Mouse (Mus musculus): ENCODE results near the gene Olfr585.

Gene Olfr585

GRCm38 (mm10) chr7:103097420-103097819 lies at the start of gene Olfr585:
Gene Olfr585 (plus strand): TSS chr7:103097720.
- no peak for DNase-seq

GRCm38 (mm10) chr7:103051000-103051399 lies 46.5 kb upstream of the Olfr585 start, which contains the start of gene Olfr583:
Gene Olfr583 (plus strand): TSS chr7:103051300.
- DNase-seq, result no peak

GRCm38 (mm10) chr7:103081585-103081984 lies 15.9 kb upstream of the Olfr585 start, which contains the start of gene Olfr584:
Gene Olfr584 (plus strand): TSS chr7:103081885.
- DNase-seq, result no peak

GRCm38 (mm10) chr7:103119406-103119805 lies 21.9 kb downstream of the Olfr585 start:
- no peak for DNase-seq

- DNase-seq, result no peak
Observed at GRCm38 (mm10) chr7:103125538-103125937, 28.0 kb downstream of the Olfr585 start, which contains the start of gene Olfr586. Gene Olfr586 (minus strand): TSS chr7:103125638.

GRCm38 (mm10) chr7:103140579-103140978 lies 43.1 kb downstream of the Olfr585 start, which contains the start of gene Olfr588-ps1:
Gene Olfr588-ps1 (plus strand): TSS chr7:103140879.
- no peak for DNase-seq
